Mouse (Mus musculus): ENCODE data around the gene Zbed3.

- TF ChIP-seq CTCF (IDR thresholded peaks at IDR 0.05) (peak; percentile 42), EP300 (IDR thresholded peaks at IDR 0.05) (no peak)
Measured at GRCm38 (mm10) chr13:95330507-95330906, 7.1 kb downstream of the Zbed3 start.

Data from lung, postnatal 0 days (tissue).